Mouse (Mus musculus): ENCODE data around the gene Wdr54.

DNA sequence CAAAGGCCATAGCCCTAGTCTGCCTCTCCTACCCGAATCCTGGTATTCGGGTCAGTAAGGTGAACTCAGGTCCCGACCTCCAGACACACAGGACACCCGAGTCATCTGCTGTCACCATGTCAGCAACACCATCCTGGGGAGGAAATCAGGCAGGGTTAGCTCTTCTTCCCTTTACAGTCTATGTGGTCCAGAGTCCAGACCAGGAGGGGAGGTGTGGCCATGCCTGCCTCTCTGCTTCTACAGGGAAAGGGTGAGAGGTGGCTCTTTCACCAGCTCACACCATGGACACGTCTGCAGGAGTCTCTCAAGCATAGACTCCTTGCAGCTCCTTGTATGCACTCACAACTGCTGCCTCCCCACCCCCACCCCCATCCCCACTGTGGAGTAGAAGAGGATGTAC is 2.7 kb downstream of the Wdr54 start:
- TF ChIP-seq CTCF (IDR thresholded peaks at IDR 0.05; ENCODE audit: borderline replicate concordance, extremely low read depth, insufficient read depth, insufficient read length) (no peak), POLR2A (IDR thresholded peaks at IDR 0.05; ENCODE audit: borderline replicate concordance, extremely low read depth, insufficient read depth, insufficient read length, poor library complexity, severe bottlenecking) (no peak)
